Mouse (Mus musculus) lung, adult 2 months (tissue): ENCODE data around the gene Clpb.

Experiments
- CTCF ChIP-seq: fragments of 200-500 bp; IDR thresholded peaks from 2 replicates; pipeline ENCODE4 v1.5.1; 2011; ENCODE audit warnings: mild to moderate bottlenecking, low read length, control low read depth; ENCODE audit not compliant: insufficient read depth
- POLR2A ChIP-seq: fragments of 200-500 bp; IDR thresholded peaks from 2 replicates; pipeline ENCODE4 v1.6.1; 2011; ENCODE audit warnings: low read depth, mild to moderate bottlenecking, control low read depth, low read length, borderline replicate concordance; ENCODE audit errors: extremely low read depth

- TF ChIP-seq POLR2A, result no peak
- no peak for TF ChIP-seq CTCF
Measured at GRCm38 (mm10) chr7:101643879-101644278, 19.6 kb upstream of the Clpb start.
